Mouse (Mus musculus) cerebellum, postnatal 14 days (tissue): ENCODE results near the gene Phospho2.

Source experiments
- DNase-seq, 2 experiments: peaks; one replicate each; pipeline ENCODE4 v3.0.0; 2021; ENCODE audit warnings: mixed read lengths in 2 of 2

The Phospho2 gene

GRCm38 (mm10) chr2:69825898-69826297, 36.5 kb downstream of the Phospho2 start:
- peak; percentile 33 to 67 for DNase-seq

GRCm38 (mm10) chr2:69826380-69826779, 37.0 kb downstream of the Phospho2 start:
- peak; percentile 69 to 84 for DNase-seq

GRCm38 (mm10) chr2:69828031-69828430, 38.6 kb downstream of the Phospho2 start:
- no peak for DNase-seq

GRCm38 (mm10) chr2:69829680-69830079, 40.3 kb downstream of the Phospho2 start:
- no peak for DNase-seq

GRCm38 (mm10) chr2:69830116-69830515, 40.7 kb downstream of the Phospho2 start:
- DNase-seq, result no peak

- no peak for DNase-seq
Observed at GRCm38 (mm10) chr2:69837244-69837967, 48.0 kb downstream of the Phospho2 start.

- DNase-seq, result no peak
Observed at GRCm38 (mm10) chr2:69837996-69838395, 48.6 kb downstream of the Phospho2 start.

GRCm38 (mm10) chr2:69838707-69839106, 49.3 kb downstream of the Phospho2 start:
- no peak for DNase-seq

GRCm38 (mm10) chr2:69840261-69840660, 50.8 kb downstream of the Phospho2 start:
- DNase-seq, result peak; percentile 63 to 72

GRCm38 (mm10) chr2:69849215-69849614, 59.8 kb downstream of the Phospho2 start:
- DNase-seq, result no peak
